Mouse (Mus musculus) thymus, postnatal 36 days (tissue): ENCODE data around the gene 1700008O03Rik.

Experiments
- DNase-seq, 2 experiments: peaks; one replicate each; pipeline ENCODE4 v3.0.0; 2022; ENCODE audit warnings: mixed read lengths in 2 of 2

1700008O03Rik gene

GRCm38 (mm10) chr7:44343459-44344015 lies 42.1 kb downstream of the 1700008O03Rik start:
- DNase-seq, result no peak

GRCm38 (mm10) chr7:44341714-44342113 lies 43.9 kb downstream of the 1700008O03Rik start:
- no peak for DNase-seq

- DNase-seq, result no peak
These were observed 44.5 kb downstream of the 1700008O03Rik start for GRCm38 (mm10) chr7:44341119-44341518.

- DNase-seq, result no peak
These were observed 45.4 kb downstream of the 1700008O03Rik start for GRCm38 (mm10) chr7:44340226-44340625.

GRCm38 (mm10) chr7:44337121-44337849 lies 48.3 kb downstream of the 1700008O03Rik start:
- DNase-seq, result no peak

DNA sequence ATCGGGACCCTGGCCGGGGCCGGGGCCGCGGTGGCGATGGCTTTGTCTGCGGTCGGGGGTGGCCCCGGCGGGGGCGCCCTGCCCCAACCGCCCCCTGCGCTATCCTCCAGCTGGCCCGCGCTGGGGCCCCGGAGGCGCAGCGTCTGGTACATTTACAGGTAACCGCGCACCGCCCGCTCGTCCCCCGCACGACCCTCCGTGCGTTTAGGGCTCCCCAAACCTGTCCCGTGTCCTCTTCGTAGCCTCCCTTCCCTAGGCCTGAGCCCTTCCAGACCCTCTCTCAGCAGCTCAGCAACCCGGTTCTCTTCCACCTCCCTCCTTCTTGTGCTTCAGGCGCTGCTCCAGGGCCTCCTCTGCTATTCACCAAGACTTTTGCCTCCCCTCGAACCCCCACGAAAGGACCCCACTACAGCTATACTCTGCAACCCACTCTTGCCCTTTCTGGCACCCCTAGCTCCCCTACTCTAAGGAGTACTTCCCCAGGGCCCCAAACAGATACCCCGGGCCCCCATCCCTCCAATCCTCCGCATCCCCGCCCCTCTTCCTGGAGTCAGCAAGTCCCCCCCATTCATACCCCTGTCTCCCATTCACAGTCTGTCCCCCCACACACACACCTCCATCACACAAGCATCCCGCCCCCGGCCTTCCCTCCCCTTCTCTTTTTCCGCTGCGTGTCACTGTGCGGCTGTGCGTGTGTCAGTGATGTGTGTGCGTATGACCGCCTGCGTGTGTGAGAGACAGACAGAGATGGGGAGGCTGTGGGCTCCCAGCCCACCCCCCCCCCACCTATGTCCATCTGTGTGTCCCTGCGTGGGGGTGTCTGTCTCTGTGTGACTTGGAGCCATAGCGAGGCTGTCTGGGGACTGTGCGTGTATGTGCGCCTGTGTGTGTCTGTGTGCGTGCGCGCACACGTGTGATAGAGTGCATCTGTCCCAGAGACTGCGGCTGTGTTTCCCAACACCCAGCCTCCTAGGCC lies 49.3 kb downstream of the 1700008O03Rik start:
- no peak for DNase-seq

DNA sequence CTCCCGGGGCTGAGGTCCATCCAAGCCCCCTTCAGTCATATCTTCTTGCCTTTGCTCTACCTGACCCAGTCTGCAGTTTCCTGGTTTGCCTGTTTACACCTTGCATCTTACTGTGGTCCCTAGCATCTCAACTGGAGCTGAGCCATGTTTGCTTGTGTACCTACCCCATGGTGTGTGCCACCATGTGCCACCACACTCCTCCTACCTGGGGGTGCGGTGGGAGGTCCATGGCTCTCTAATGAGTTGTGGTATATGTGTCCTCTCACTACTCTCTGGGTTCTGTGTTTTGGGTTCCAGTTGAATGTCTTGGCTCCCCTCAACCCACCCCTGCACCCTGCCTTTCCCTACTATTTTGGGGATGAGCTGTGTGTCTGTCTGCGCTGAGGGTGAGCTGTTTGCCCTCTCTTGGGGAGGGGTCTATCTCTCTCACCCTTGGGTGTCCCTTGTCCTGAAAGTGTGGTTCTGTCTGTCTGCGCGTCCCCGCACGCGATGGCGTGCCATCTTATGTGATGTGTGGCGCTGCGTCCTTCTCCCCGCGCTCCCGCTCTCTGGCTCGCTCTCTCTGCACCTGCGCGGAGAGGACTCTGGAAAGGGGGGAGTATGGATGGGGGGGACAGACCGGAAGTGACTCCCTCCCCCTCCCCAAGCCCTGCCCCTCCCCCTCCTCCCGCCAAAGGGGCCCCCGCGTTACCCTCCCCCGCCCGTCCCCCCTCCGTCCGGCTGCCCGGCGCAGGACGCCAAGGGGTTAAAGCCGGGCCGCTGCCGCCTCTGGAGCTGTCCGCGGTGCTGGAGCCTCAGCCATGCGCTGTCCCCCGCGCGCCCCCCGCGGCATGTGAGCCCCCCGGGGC lies 50.4 kb downstream of the 1700008O03Rik start:
- no peak for DNase-seq

DNA sequence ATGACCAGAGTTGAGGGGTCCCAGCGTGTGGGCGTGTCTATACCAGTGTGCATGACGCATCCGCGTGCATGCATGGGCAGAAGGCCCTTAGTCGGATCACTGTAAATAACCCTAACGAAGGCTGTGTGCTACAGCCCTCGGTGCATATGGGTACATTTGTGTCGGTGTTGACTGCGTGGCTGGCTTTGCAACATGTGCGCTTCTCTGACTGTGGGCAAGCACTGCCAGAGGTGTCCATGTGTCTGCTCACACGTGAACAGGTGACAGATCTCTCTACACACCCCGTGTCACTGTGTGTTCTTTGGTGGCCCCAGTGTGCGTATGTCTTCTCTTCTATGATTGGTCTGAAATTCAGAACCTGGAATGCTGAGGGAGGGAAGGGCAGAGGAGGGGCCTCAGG lies 51.5 kb downstream of the 1700008O03Rik start:
- no peak for DNase-seq

GRCm38 (mm10) chr7:44332336-44332735 lies 53.3 kb downstream of the 1700008O03Rik start:
- no peak for DNase-seq

DNA sequence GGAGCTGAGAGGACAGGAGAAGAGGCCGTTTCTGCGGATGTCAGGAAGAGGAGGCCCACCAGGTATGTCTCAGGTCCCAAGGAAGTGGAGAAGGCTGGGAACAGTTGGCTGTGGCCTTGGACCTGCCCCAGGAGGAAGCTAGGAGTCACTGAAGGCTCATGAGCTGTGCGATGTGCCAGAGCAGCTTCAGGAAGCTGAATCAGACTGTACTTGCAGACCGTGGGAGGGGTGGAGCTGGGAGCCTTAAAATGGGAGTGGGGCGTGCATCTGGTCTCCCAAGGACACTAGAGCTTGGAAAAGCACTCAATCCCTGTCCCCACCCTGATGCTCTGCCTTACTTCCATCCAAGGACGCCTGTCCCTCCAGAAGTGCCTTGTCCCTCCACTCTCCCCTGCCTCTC lies 59.0 kb downstream of the 1700008O03Rik start:
- DNase-seq, result no peak

DNA sequence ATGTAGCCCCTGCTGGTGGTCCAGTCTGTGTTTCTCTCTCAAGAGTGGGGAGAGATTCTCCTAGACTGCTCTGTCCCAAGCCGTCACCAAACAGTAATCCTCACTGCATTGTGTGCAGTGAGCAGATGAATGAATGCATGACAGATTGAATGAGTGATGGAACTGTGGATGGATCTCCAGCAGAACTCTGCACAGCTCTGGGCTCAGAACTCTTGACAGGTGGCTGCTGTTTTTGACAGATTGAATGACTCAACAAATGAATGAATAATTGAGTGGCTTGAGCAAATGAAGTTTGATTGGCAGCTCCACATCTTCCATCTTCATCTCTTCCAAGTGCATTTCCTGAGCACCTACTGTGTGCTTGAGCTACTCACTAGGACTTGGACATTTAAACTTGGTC lies 63.3 kb downstream of the 1700008O03Rik start:
- DNase-seq, result no peak

DNA sequence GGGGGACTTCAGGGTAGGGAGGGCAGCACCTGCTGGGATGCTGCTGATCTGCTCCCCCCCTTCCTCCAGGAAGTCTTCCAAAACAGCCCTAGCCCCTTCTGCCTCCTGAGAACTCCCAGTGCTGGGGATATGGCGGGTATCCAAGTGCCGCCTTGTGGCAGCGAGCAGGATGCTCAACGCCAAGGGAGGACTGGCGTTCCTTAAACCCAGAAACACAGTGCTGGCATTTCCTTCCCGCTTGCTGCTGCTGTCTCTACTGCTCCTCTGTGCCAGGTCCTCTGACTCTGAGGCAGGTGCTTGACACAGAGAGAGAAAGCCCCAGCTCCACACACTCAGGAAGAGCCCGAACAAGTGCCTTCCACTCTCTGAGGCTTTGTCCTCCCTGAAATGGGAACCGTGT lies 64.7 kb downstream of the 1700008O03Rik start:
- no peak for DNase-seq

GRCm38 (mm10) chr7:44317913-44318312 lies 67.7 kb downstream of the 1700008O03Rik start:
- peak in 1 of 2 experiments; percentile 22 for DNase-seq

- DNase-seq, result no peak
These were observed 73.1 kb downstream of the 1700008O03Rik start for GRCm38 (mm10) chr7:44312484-44312883.

DNA sequence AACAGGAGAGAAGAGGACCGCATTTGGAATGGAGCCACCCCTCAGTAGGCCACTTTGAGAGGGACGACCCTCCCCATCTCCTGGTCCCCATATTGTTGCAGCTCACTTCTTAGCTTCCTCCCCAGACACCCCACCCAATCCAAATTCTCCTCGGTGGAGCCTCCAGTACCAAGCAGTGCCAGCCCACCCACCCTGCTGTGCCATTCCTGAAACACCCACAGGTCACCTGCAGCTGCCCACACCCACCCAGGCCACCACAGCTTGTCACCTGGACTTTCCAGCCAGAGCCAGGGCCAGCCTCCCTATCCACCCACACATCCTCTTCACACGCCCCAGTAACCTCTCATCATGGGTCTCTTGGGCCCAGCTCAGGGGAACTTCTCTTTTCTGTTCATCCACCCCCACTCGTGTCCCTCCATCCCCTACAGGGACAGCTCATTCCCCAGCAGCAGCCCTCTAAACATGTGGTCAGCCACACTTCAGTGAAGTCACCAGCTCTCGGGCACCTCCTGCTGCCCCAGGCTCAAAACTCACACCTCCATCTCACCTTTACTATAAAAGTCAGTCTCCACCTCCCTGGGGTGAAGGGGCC lies 73.8 kb downstream of the 1700008O03Rik start:
- no peak for DNase-seq

DNA sequence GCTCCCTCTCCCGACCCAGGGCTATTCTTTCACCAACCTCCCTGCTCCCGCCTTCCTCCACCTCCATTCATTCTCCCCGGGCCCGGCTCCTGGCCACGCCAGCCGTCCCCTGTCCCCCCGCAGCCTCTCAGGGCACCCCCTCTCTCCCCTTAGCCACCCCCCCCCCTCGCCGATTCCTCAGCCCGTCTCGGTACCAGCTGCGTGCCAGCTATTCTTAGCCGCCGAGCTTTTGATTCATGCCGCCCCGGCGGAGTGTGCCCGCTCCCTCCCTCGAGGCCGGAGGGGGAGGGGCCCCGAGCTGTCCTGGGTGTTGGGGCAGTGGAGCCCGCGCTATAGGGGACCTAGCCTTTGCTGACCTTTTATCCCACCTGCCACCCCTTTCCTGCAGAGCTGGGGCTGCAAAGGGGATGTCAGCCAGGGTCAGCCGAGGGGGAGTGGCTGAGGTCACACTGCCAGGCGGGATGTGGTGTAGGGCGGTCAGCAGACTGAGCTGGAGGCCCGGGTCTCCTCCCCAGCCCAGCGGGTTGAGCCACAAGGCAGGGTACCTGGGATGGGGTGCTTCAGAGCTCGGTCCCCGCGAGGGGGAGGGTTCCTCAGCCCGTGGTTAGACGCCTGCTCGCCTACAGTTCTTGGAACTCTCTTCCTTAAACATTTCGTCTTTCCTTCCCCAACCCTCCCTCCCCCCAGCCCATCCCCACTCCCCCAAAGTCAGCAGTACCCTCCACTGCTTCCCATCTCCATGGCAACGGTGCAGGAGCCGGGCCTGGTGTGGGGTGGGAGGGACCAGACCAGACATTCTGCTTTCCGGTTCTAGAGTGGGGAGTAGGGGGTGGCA lies 74.5 kb downstream of the 1700008O03Rik start:
- DNase-seq, result no peak

GRCm38 (mm10) chr7:44310285-44310877 lies 75.2 kb downstream of the 1700008O03Rik start:
- no peak for DNase-seq
